Mouse (Mus musculus): Measurements from ENCODE around the gene Atp6ap1l.

DNA sequence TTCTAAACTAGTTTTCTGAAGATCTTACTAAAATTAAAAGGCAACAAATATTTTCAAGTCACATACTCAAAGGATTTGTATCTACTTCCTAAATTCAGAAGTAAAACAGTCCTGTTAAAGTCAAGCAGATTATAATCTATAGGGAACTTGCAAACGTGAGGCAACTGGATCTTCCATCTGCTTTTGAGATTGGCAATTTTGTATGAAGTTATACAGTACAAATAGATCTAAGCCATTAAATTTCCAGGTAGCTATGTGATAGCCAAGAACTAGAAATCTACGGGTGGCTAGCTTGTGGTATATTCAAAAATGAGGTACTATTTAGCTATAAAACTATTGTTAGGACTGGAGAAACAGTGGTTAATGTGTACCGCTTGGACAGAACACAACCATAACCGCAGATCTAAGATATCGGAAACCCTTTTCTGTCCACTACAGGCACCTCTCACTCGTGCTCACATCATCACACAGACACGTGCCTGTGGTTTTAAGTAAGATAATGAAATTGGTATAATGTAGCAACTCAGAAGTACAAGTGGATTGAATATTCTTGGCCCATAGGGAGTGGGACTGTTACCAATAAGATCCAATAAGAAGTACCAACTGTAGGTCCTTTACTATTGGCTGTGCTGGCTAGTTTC is 21.1 kb upstream of the Atp6ap1l start:
- no peak for TF ChIP-seq GATA1 (IDR thresholded peaks at IDR 0.05; ENCODE audit: borderline replicate concordance, low read length)
- TF ChIP-seq FLI1 (IDR thresholded peaks at IDR 0.05; ENCODE audit: low read length), result no peak

Measured in megakaryocyte, embryonic 14.5 days (primary cell).